Mouse (Mus musculus) spleen, postnatal 4 days (tissue): Measurements from ENCODE around the gene Uqcc2.

Experiments
- DNase-seq, 2 experiments: peaks; one replicate each; pipeline ENCODE4 v3.0.0; 2022; ENCODE audit warnings: low spot score in 2 of 2

The Uqcc2 gene

GRCm38 (mm10) chr17:27077133-27077532 is 56.6 kb downstream of the Uqcc2 start:
- no peak for DNase-seq

GRCm38 (mm10) chr17:27074849-27075745 is 58.6 kb downstream of the Uqcc2 start:
- DNase-seq = no peak

GRCm38 (mm10) chr17:27074236-27074635 is 59.5 kb downstream of the Uqcc2 start:
- DNase-seq = no peak

GRCm38 (mm10) chr17:27073778-27074177 is 59.9 kb downstream of the Uqcc2 start:
- no peak for DNase-seq

GRCm38 (mm10) chr17:27073126-27073525 is 60.6 kb downstream of the Uqcc2 start:
- no peak for DNase-seq
